Mouse (Mus musculus) gastrocnemius, adult 8-10 months (tissue): Measurements from ENCODE around the gene Camkk1. TPM values are rescaled to one million over a fixed set of nuclear protein-coding genes. Genes with fewer than 3 reads are reported as not detected.

Source experiments
- DNase-seq, 2 experiments: peaks; one replicate each; pipeline ENCODE4 v3.0.0; 2022; ENCODE audit warnings: low spot score in 2 of 2
- total RNA-seq, 4 experiments: library from RNA; stranded (reverse); gene quantifications; 2 replicates each; pipeline ENCODE4 v1.2.4; 2022

The Camkk1 gene
- total RNA-seq, 4 experiments from 2014 or later = 0.22 to 0.32 (median 0.28) TPM

GRCm38 (mm10) chr11:73014831-73015344 lies 3.9 kb upstream of the Camkk1 start:
- no peak for DNase-seq

- DNase-seq = peak; percentile 52 to 64
Measured at GRCm38 (mm10) chr11:73015391-73016102, 3.3 kb upstream of the Camkk1 start.

- no peak for DNase-seq
Measured at GRCm38 (mm10) chr11:73016103-73016420, 2.7 kb upstream of the Camkk1 start.

GRCm38 (mm10) chr11:73019147-73019795 lies 463 bp downstream of the Camkk1 start:
- DNase-seq = no peak

- no peak for DNase-seq
Measured at GRCm38 (mm10) chr11:73020953-73021800, 2.4 kb downstream of the Camkk1 start.

GRCm38 (mm10) chr11:73023099-73023498 lies 4.3 kb downstream of the Camkk1 start:
- DNase-seq = peak; percentile 59 to 73

- no peak for DNase-seq
Measured at GRCm38 (mm10) chr11:73023827-73024226, 5.0 kb downstream of the Camkk1 start.

GRCm38 (mm10) chr11:73024236-73024904 lies 5.6 kb downstream of the Camkk1 start:
- DNase-seq = no peak

GRCm38 (mm10) chr11:73026961-73027360 lies 8.2 kb downstream of the Camkk1 start:
- no peak for DNase-seq

GRCm38 (mm10) chr11:73030821-73031498 lies 12.2 kb downstream of the Camkk1 start:
- peak; percentile 72 for DNase-seq

GRCm38 (mm10) chr11:73031536-73031935 lies 12.7 kb downstream of the Camkk1 start:
- no peak for DNase-seq

- DNase-seq = no peak
Measured at GRCm38 (mm10) chr11:73036077-73036476, 17.3 kb downstream of the Camkk1 start.

- DNase-seq = no peak
Measured at GRCm38 (mm10) chr11:73036889-73037288, 18.1 kb downstream of the Camkk1 start.

GRCm38 (mm10) chr11:73037691-73038090 lies 18.9 kb downstream of the Camkk1 start:
- no peak for DNase-seq

- peak in 1 of 2 experiments; percentile 29 for DNase-seq
Measured at GRCm38 (mm10) chr11:73039102-73039799, 20.4 kb downstream of the Camkk1 start.

- DNase-seq = no peak
Measured at GRCm38 (mm10) chr11:73044229-73044755, 25.5 kb downstream of the Camkk1 start.

GRCm38 (mm10) chr11:73044789-73045188 lies 26.0 kb downstream of the Camkk1 start:
- DNase-seq = no peak

- peak; percentile 93 to 94 for DNase-seq
Measured at GRCm38 (mm10) chr11:73047542-73047996, 28.8 kb downstream of the Camkk1 start, which contains the start of gene Ncbp3. Ncbp3 (plus strand) TSS chr11:73047783.

GRCm38 (mm10) chr11:73048030-73048876 lies 29.4 kb downstream of the Camkk1 start:
- DNase-seq = no peak
